Mouse (Mus musculus): Measurements from ENCODE around the gene Gm12695.

DNA sequence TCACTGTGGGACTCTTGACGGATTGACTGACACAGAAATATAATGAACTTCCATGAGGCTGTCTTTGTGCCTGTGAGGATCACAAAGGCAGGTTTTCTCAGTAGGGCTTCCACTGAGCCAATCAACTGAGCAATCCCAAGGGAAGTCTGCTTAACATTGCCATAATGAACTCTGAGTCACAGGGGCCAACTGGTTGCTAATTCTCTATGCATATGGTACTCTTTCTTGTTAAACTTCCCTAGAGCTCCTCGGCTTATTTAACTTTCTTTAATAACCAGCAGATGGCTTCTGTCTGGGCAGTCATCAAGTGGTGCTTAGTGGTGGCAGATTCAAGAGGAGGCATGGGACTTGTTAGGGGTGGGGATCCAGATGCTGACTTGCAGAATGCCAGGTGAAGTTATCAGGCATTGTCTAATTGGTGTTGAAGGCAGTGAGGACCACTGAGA, 97.6 kb downstream of the Gm12695 start:
- TF ChIP-seq MYOG (IDR thresholded peaks at IDR 0.05; ENCODE audit: control insufficient read depth, extremely low read depth, insufficient read length) (no peak), MAX (IDR thresholded peaks at IDR 0.05) (no peak), CTCF (IDR thresholded peaks at IDR 0.05; ENCODE audit: control insufficient read depth, insufficient read depth, insufficient read length) (no peak), USF1 (IDR thresholded peaks at IDR 0.05; ENCODE audit: low read depth) (no peak), CEBPB (IDR thresholded peaks at IDR 0.05; ENCODE audit: low read depth) (no peak), FOSL1 (IDR thresholded peaks at IDR 0.05; ENCODE audit: insufficient read depth, low read length, poor library complexity, severe bottlenecking) (no peak), MYOD1 (IDR thresholded peaks at IDR 0.05; ENCODE audit: control insufficient read depth, insufficient read length, low read depth) (no peak)
